Mouse (Mus musculus) heart, postnatal 36 days (tissue): ENCODE results near the gene Rptor. TPM values are rescaled to one million over a fixed set of nuclear protein-coding genes. Genes with fewer than 3 reads are reported as not detected.

Experiments
- DNase-seq, 2 experiments: peaks; one replicate each; pipeline ENCODE4 v3.0.0; 2021 to 2022
- intact Hi-C: fragments of 180-260 bp; cut with DNase I; formaldehyde crosslinking; loops from one replicate; pipeline ENCODE4 v1.15.1; 2025
- total RNA-seq, 2 experiments: library from RNA; stranded (reverse); gene quantifications; 2 replicates each; pipeline ENCODE4 v1.2.3; 2021

The Rptor gene
- total RNA-seq, 2 experiments from 2014 or later, result 34.8 to 36.0 TPM

- DNase-seq, result no peak
These were observed 314.2 kb downstream of the Rptor start for GRCm38 (mm10) chr11:119916834-119917469.

GRCm38 (mm10) chr11:119918521-119918920, 315.8 kb downstream of the Rptor start:
- intact Hi-C loops, result no loop called here
- no peak for DNase-seq

More at GRCm38 (mm10) chr11:119916834-119917469, 314.2 kb downstream of the Rptor start:
- intact Hi-C loops, result loop anchor here (2.0 kb wide), 1 partner anchor 26 kb away; the partner anchor contains the start of gene Baiap2

GRCm38 (mm10) chr11:119919432-119919831, 316.7 kb downstream of the Rptor start:
- intact Hi-C loops, result no loop called here
- DNase-seq, result no peak

GRCm38 (mm10) chr11:119919897-119920296, 317.2 kb downstream of the Rptor start:
- intact Hi-C loops, result no loop called here
- peak; percentile 50 to 77 for DNase-seq

- intact Hi-C loops, result no loop called here
- no peak for DNase-seq
These were observed 318.0 kb downstream of the Rptor start for GRCm38 (mm10) chr11:119920668-119921067.

- intact Hi-C loops, result no loop called here
- no peak for DNase-seq
These were observed 322.5 kb downstream of the Rptor start for GRCm38 (mm10) chr11:119925176-119925575.

- intact Hi-C loops, result no loop called here
- DNase-seq, result no peak
These were observed 324.1 kb downstream of the Rptor start for GRCm38 (mm10) chr11:119926762-119927161.

- peak; percentile 58 to 65 for DNase-seq
- intact Hi-C loops, result no loop called here
These were observed 325.4 kb downstream of the Rptor start for GRCm38 (mm10) chr11:119928023-119928681.

GRCm38 (mm10) chr11:119929603-119930265, 327.0 kb downstream of the Rptor start:
- intact Hi-C loops, result no loop called here
- DNase-seq, result no peak

GRCm38 (mm10) chr11:119931809-119932208, 329.1 kb downstream of the Rptor start:
- intact Hi-C loops, result no loop called here

GRCm38 (mm10) chr11:119933142-119933541, 330.4 kb downstream of the Rptor start:
- peak; percentile 34 to 49 for DNase-seq
- intact Hi-C loops, result no loop called here

More at GRCm38 (mm10) chr11:119931809-119932208, 329.1 kb downstream of the Rptor start:
- no peak for DNase-seq

- intact Hi-C loops, result no loop called here
- no peak for DNase-seq
These were observed 331.3 kb downstream of the Rptor start for GRCm38 (mm10) chr11:119933819-119934583.

- intact Hi-C loops, result loop anchor here (1.0 kb wide), 1 partner anchor 57 kb away; no protein-coding TSS in a partner anchor
- no peak for DNase-seq
These were observed 332.1 kb downstream of the Rptor start for GRCm38 (mm10) chr11:119934773-119935172.

- DNase-seq, result peak; percentile 69 to 76
These were observed 332.8 kb downstream of the Rptor start for GRCm38 (mm10) chr11:119935457-119935856.

GRCm38 (mm10) chr11:119936456-119936855, 333.8 kb downstream of the Rptor start:
- intact Hi-C loops, result no loop called here
- no peak for DNase-seq

More at GRCm38 (mm10) chr11:119935457-119935856, 332.8 kb downstream of the Rptor start:
- intact Hi-C loops, result loop anchor here (1.0 kb wide), 1 partner anchor 56 kb away; no protein-coding TSS in a partner anchor

- intact Hi-C loops, result no loop called here
- DNase-seq, result no peak
These were observed 334.5 kb downstream of the Rptor start for GRCm38 (mm10) chr11:119937216-119937615.

GRCm38 (mm10) chr11:119937772-119938502, 335.2 kb downstream of the Rptor start:
- DNase-seq, result no peak
- intact Hi-C loops, result no loop called here

GRCm38 (mm10) chr11:119939073-119939710, 336.5 kb downstream of the Rptor start:
- no peak for DNase-seq
- intact Hi-C loops, result no loop called here

- intact Hi-C loops, result loop anchor here (5.0 kb wide), 1 partner anchor 148 kb away; the partner anchor contains the start of gene Cep131
- DNase-seq, result no peak
These were observed 337.0 kb downstream of the Rptor start for GRCm38 (mm10) chr11:119939711-119940106.
